Mouse (Mus musculus) liver, embryonic 14.5 days (tissue): ENCODE data around the gene Itgae. TPM values are rescaled to one million over a fixed set of nuclear protein-coding genes. Genes with fewer than 3 reads are reported as not detected.

Source experiments
- ATAC-seq: fragments of 200-750 bp; cut with Nextera tagmentation; 2 replicates; pipeline ENCODE4 v1.8.0; 2017; ENCODE audit warnings: moderate number of reproducible peaks, mild to moderate bottlenecking, moderate library complexity; ENCODE audit not compliant: insufficient read depth
- DNase-seq, 3 experiments: peaks; one replicate each; pipeline ENCODE4 v3.0.0-alpha.2; 2012 to 2013; ENCODE audit warnings: low read depth in 3 of 3, low spot score in 3 of 3
- H3K27ac ChIP-seq: fragments of 300-500 bp; sonication (generic); 2 replicates; pipeline ENCODE4 v1.5.1; 2014; ENCODE audit warnings: moderate library complexity, mild to moderate bottlenecking, control low read depth, inconsistent platforms
- H3K27me3 ChIP-seq: fragments of 300-500 bp; sonication (generic); 2 replicates; pipeline ENCODE4 v1.6.1; 2014; ENCODE audit warnings: mild to moderate bottlenecking, low read length, moderate library complexity; ENCODE audit not compliant: control insufficient read depth, insufficient read depth
- H3K36me3 ChIP-seq: fragments of 300-500 bp; sonication (generic); replicated peaks from 2 replicates; pipeline ENCODE4 v1.6.1; 2014; ENCODE audit warnings: low read depth; ENCODE audit not compliant: control insufficient read depth, insufficient read depth
- H3K4me1 ChIP-seq, 2 experiments: fragments of 200-500 bp in 1 of 2; fragments of 300-500 bp in 1 of 2; sonication (generic) in 1 of 2; replicated peaks; 2 replicates each; pipeline ENCODE4 v1.6.1; 2012 to 2014; ENCODE audit warnings: antibody characterized with exemption in 1 of 2, inconsistent platforms in 1 of 2, low read length in 1 of 2; ENCODE audit not compliant: control insufficient read depth in 2 of 2, insufficient read depth in 2 of 2
- H3K4me2 ChIP-seq: fragments of 300-500 bp; sonication (generic); 2 replicates; pipeline ENCODE4 v1.6.1; 2014; ENCODE audit warnings: low read depth, mild to moderate bottlenecking, control low read depth, moderate library complexity
- H3K4me3 ChIP-seq, 2 experiments: fragments of 200-500 bp in 1 of 2; fragments of 300-500 bp in 1 of 2; sonication (generic) in 1 of 2; 2 replicates each; pipeline ENCODE4 v1.5.1; 2012 to 2014; ENCODE audit warnings: low read depth in 2 of 2, low read length in 2 of 2, mild to moderate bottlenecking in 2 of 2, control low read depth in 1 of 2, inconsistent platforms in 1 of 2, moderate library complexity in 1 of 2; ENCODE audit not compliant: insufficient read depth in 1 of 2
- H3K9ac ChIP-seq: fragments of 300-500 bp; sonication (generic); replicated peaks from 2 replicates; pipeline ENCODE4 v1.6.1; 2014; ENCODE audit warnings: mild to moderate bottlenecking, control low read depth, moderate library complexity
- H3K9me3 ChIP-seq: fragments of 300-500 bp; sonication (generic); 2 replicates; pipeline ENCODE4 v1.6.1; 2016; ENCODE audit warnings: low read length, mixed read lengths; ENCODE audit not compliant: control insufficient read depth
- CTCF ChIP-seq: IDR thresholded peaks from 2 replicates; pipeline ENCODE4 v1.5.1; 2016; ENCODE audit warnings: antibody characterized with exemption, low read depth, control low read depth
- EP300 ChIP-seq: IDR thresholded peaks from 2 replicates; pipeline ENCODE4 v1.6.1; 2016; ENCODE audit warnings: antibody characterized with exemption, low read depth
- WGBS: fragments of 180-500 bp; shearing (Covaris S2); extraction: QIAGEN DNeasy Blood & Tissue Kit; methylation state at CpG from one replicate; pipeline ENCODE4 v1.1.7; 2014; ENCODE audit not compliant: insufficient replicate concordance; 5-methylcytosine and 5-hydroxymethylcytosine counted together
- polyA plus RNA-seq, 2 experiments: library from polyadenylated mRNA; depleted of rRNA in 1 of 2; stranded (reverse) in 1 of 2; unstranded in 1 of 2; fragments of >200 nt; fragmentation: Nextera tagmentation in 1 of 2; extraction: Ambion mirVana in 1 of 2; gene quantifications; 2 replicates each; pipeline versions ENCODE4 v1.2.1 to v1.2.3; 2012 to 2014

Itgae gene
- polyA plus RNA-seq, 2 experiments, result 0.03 TPM

GRCm38 (mm10) chr11:73187231-73187630 lies 96.8 kb downstream of the Itgae start:
- TF ChIP-seq CTCF, result no peak
- no peak for TF ChIP-seq EP300
- Histone ChIP-seq H3K27me3 (no peaks in the 10 kb centered on the region), H3K4me3 (no peak overlapping the region), H3K36me3 (no peaks in the 10 kb centered on the region), H3K27ac (no peak overlapping the region), H3K4me1 (no peaks in the 10 kb centered on the region), H3K4me2 (no peak overlapping the region), H3K9ac (no peak overlapping the region), H3K9me3 (no peaks in the 10 kb centered on the region)
- WGBS, result 67% methylated on average over 6 of the region's 6 CpGs
- ATAC-seq (no peak), DNase-seq (no peak)

DNA sequence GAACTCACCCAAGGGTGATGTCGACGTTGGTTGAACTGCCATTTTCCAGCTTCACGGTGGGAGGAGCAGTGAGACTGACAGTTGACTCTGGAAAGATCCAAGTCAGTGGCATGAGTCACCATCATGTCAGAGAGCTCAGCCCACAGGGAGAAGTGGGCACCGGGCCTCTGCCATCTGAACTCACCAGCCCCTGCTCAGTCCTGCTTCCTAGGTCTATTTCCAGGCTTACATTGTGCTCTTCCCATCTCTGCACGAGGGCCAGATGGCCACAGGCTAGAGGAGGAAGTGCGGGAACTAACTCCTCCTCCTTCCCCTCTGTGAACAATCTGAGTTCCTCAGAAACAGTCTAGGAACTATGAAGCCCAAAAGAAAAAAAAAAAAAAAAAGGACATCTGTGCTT lies 102.7 kb downstream of the Itgae start:
- WGBS, result 41% methylated on average over 6 of the region's 6 CpGs
- Histone ChIP-seq H3K4me2 (no peak overlapping the region), H3K36me3 (no peaks in the 10 kb centered on the region; the same call in 1 of the 2 replicates), H3K9ac (no peak overlapping the region), H3K4me1 (no peaks in the 10 kb centered on the region; a peak in 2 of 4 replicates), H3K27ac (no peak overlapping the region), H3K4me3 (no peak overlapping the region), H3K9me3 (no peaks in the 10 kb centered on the region), H3K27me3 (no peaks in the 10 kb centered on the region)
- DNase-seq (no peak), ATAC-seq (no peak)
- TF ChIP-seq EP300 (no peak), CTCF (no peak)

- no peak for TF ChIP-seq CTCF
- no peak for TF ChIP-seq EP300
Observed at GRCm38 (mm10) chr11:73194444-73194843, 104.1 kb downstream of the Itgae start.

More at GRCm38 (mm10) chr11:73194444-73194843, 104.1 kb downstream of the Itgae start:
- Histone ChIP-seq H3K27me3 (no peaks in the 10 kb centered on the region), H3K4me2 (no peak overlapping the region), H3K9me3 (no peaks in the 10 kb centered on the region), H3K9ac (no peak overlapping the region), H3K36me3 (no peaks in the 10 kb centered on the region; the same call in 1 of the 2 replicates), H3K4me3 (no peak overlapping the region), H3K27ac (no peak overlapping the region), H3K4me1 (peaks cover 0 to 3% of the 10 kb centered on the region in 2 experiments; a peak in 2 of 4 replicates)
- WGBS, result 66% methylated on average over 2 of the region's 2 CpGs
- no peak for DNase-seq
- ATAC-seq, result no peak

Other genes with a start within 250 kb of the Itgae start
- 6.4 TPM in 2 replicates for gene Atp2a3, start 129.4 kb upstream of the Itgae start, polyA plus RNA-seq (2012; rRNA removed)
- 6.7 and 7.7 TPM in 2 replicates for gene Atp2a3, start 129.4 kb upstream of the Itgae start, polyA plus RNA-seq (2014; fragmentation: Nextera tagmentation; extraction: Ambion mirVana)
- 4.6 and 5.3 TPM in 2 replicates for gene P2rx1, start 91.5 kb upstream of the Itgae start, polyA plus RNA-seq (2012; rRNA removed)
- gene P2rx1, start 91.5 kb upstream of the Itgae start, polyA plus RNA-seq (2014; fragmentation: Nextera tagmentation; extraction: Ambion mirVana), result 6.8 and 9.0 TPM in 2 replicates
- gene Camkk1, start 71.6 kb upstream of the Itgae start, polyA plus RNA-seq (2012; rRNA removed), result 0.49 and 0.69 TPM in 2 replicates
- gene Camkk1, start 71.6 kb upstream of the Itgae start, polyA plus RNA-seq (2014; fragmentation: Nextera tagmentation; extraction: Ambion mirVana), result 0.19 and 0.36 TPM in 2 replicates
- 1.6 and 2.4 TPM in 2 replicates for gene Ncbp3, start 42.8 kb upstream of the Itgae start, polyA plus RNA-seq (2012; rRNA removed)
- gene Ncbp3, start 42.8 kb upstream of the Itgae start, polyA plus RNA-seq (2014; fragmentation: Nextera tagmentation; extraction: Ambion mirVana), result 3.1 TPM in 2 replicates
- gene Haspin, start 47.7 kb downstream of the Itgae start, polyA plus RNA-seq (2012; rRNA removed), result 4.5 and 5.7 TPM in 2 replicates
- 10.5 and 12.6 TPM in 2 replicates for gene Haspin, start 47.7 kb downstream of the Itgae start, polyA plus RNA-seq (2014; fragmentation: Nextera tagmentation; extraction: Ambion mirVana)
- 0.05 and 0.08 TPM in 2 replicates for gene P2rx5, start 69.8 kb downstream of the Itgae start, polyA plus RNA-seq (2012; rRNA removed)
- gene P2rx5, start 69.8 kb downstream of the Itgae start, polyA plus RNA-seq (2014; fragmentation: Nextera tagmentation; extraction: Ambion mirVana), result 0.15 and 0.16 TPM in 2 replicates
- 38.3 and 40.1 TPM in 2 replicates for gene Emc6, start 86.5 kb downstream of the Itgae start, polyA plus RNA-seq (2012; rRNA removed)
- 80.3 and 83.7 TPM in 2 replicates for gene Emc6, start 86.5 kb downstream of the Itgae start, polyA plus RNA-seq (2014; fragmentation: Nextera tagmentation; extraction: Ambion mirVana)
- 10.8 and 11.6 TPM in 2 replicates for gene Tax1bp3, start 86.5 kb downstream of the Itgae start, polyA plus RNA-seq (2012; rRNA removed)
- 25.8 and 26.7 TPM in 2 replicates for gene Tax1bp3, start 86.5 kb downstream of the Itgae start, polyA plus RNA-seq (2014; fragmentation: Nextera tagmentation; extraction: Ambion mirVana)
- gene Ctns, start 108.5 kb downstream of the Itgae start, polyA plus RNA-seq (2012; rRNA removed), result 4.5 and 5.3 TPM in 2 replicates
- gene Ctns, start 108.5 kb downstream of the Itgae start, polyA plus RNA-seq (2014; fragmentation: Nextera tagmentation; extraction: Ambion mirVana), result 4.8 and 6.8 TPM in 2 replicates
- gene Shpk, start 108.9 kb downstream of the Itgae start, polyA plus RNA-seq (2012; rRNA removed), result 1.6 and 2.0 TPM in 2 replicates
- 1.5 and 2.4 TPM in 2 replicates for gene Shpk, start 108.9 kb downstream of the Itgae start, polyA plus RNA-seq (2014; fragmentation: Nextera tagmentation; extraction: Ambion mirVana)
- 0.03 TPM in 1 of 2 replicates, not detected in the other for gene Trpv1, start 143.7 kb downstream of the Itgae start, polyA plus RNA-seq (2012; rRNA removed)
- not detected in 2 replicates for gene Trpv1, start 143.7 kb downstream of the Itgae start, polyA plus RNA-seq (2014; fragmentation: Nextera tagmentation; extraction: Ambion mirVana)
- 0.01 TPM in 2 replicates for gene Trpv3, start 176.8 kb downstream of the Itgae start, polyA plus RNA-seq (2012; rRNA removed)
- 0.03 TPM in 1 of 2 replicates, not detected in the other for gene Trpv3, start 176.8 kb downstream of the Itgae start, polyA plus RNA-seq (2014; fragmentation: Nextera tagmentation; extraction: Ambion mirVana)
- 1.6 and 2.2 TPM in 2 replicates for gene Aspa, start 239.0 kb downstream of the Itgae start, polyA plus RNA-seq (2012; rRNA removed)
- gene Aspa, start 239.0 kb downstream of the Itgae start, polyA plus RNA-seq (2014; fragmentation: Nextera tagmentation; extraction: Ambion mirVana), result 2.5 and 3.2 TPM in 2 replicates
- 0.12 TPM in 2 replicates for gene Gm49340, start 239.2 kb downstream of the Itgae start, polyA plus RNA-seq (2012; rRNA removed)
- not detected in 2 replicates for gene Gm49340, start 239.2 kb downstream of the Itgae start, polyA plus RNA-seq (2014; fragmentation: Nextera tagmentation; extraction: Ambion mirVana)
- gene Spata22, start 239.2 kb downstream of the Itgae start, polyA plus RNA-seq (2012; rRNA removed), result 1.3 and 2.0 TPM in 2 replicates
- 0.64 and 1.0 TPM in 2 replicates for gene Spata22, start 239.2 kb downstream of the Itgae start, polyA plus RNA-seq (2014; fragmentation: Nextera tagmentation; extraction: Ambion mirVana)